Mouse (Mus musculus): ENCODE data around the gene Celf1.

Celf1 gene

GRCm38 (mm10) chr2:90939750-90940149 lies 432 bp upstream of the Celf1 start:
- DNase-seq (ENCODE audit: extremely low spot score, low spot score), result no peak

GRCm38 (mm10) chr2:90941744-90942143 lies 1.6 kb downstream of the Celf1 start:
- no peak for DNase-seq (ENCODE audit: extremely low spot score, low spot score)

- DNase-seq (ENCODE audit: extremely low spot score, low spot score), result no peak
Measured at GRCm38 (mm10) chr2:90950149-90950548, 10.0 kb downstream of the Celf1 start.

- DNase-seq (ENCODE audit: extremely low spot score, low spot score), result no peak
Measured at GRCm38 (mm10) chr2:90950582-90951194, 10.5 kb downstream of the Celf1 start.

GRCm38 (mm10) chr2:90953461-90953860 lies 13.3 kb downstream of the Celf1 start:
- DNase-seq (ENCODE audit: extremely low spot score, low spot score), result no peak

- no peak for DNase-seq (ENCODE audit: extremely low spot score, low spot score)
Measured at GRCm38 (mm10) chr2:90956053-90956452, 15.9 kb downstream of the Celf1 start.

- no peak for DNase-seq (ENCODE audit: extremely low spot score, low spot score)
Measured at GRCm38 (mm10) chr2:90958856-90959255, 18.7 kb downstream of the Celf1 start.

GRCm38 (mm10) chr2:90960012-90960411 lies 19.8 kb downstream of the Celf1 start:
- DNase-seq (ENCODE audit: extremely low spot score, low spot score), result no peak

- no peak for DNase-seq (ENCODE audit: extremely low spot score, low spot score)
Measured at GRCm38 (mm10) chr2:90963304-90963703, 23.1 kb downstream of the Celf1 start.

GRCm38 (mm10) chr2:90964811-90965465 lies 24.8 kb downstream of the Celf1 start:
- no peak for DNase-seq (ENCODE audit: extremely low spot score, low spot score)

GRCm38 (mm10) chr2:90965466-90966080 lies 25.4 kb downstream of the Celf1 start:
- no peak for DNase-seq (ENCODE audit: extremely low spot score, low spot score)

GRCm38 (mm10) chr2:90970606-90971005 lies 30.4 kb downstream of the Celf1 start:
- DNase-seq (ENCODE audit: extremely low spot score, low spot score), result no peak

GRCm38 (mm10) chr2:90974101-90974500 lies 33.9 kb downstream of the Celf1 start:
- DNase-seq (ENCODE audit: extremely low spot score, low spot score), result no peak

- DNase-seq (ENCODE audit: extremely low spot score, low spot score), result no peak
Measured at GRCm38 (mm10) chr2:90975181-90975835, 35.1 kb downstream of the Celf1 start.

GRCm38 (mm10) chr2:90976590-90976989 lies 36.4 kb downstream of the Celf1 start:
- DNase-seq (ENCODE audit: extremely low spot score, low spot score), result no peak

- no peak for DNase-seq (ENCODE audit: extremely low spot score, low spot score)
Measured at GRCm38 (mm10) chr2:90977291-90977690, 37.1 kb downstream of the Celf1 start.

GRCm38 (mm10) chr2:90986055-90986454 lies 45.9 kb downstream of the Celf1 start:
- DNase-seq (ENCODE audit: extremely low spot score, low spot score), result no peak

GRCm38 (mm10) chr2:91008536-91008935 lies 68.4 kb downstream of the Celf1 start:
- DNase-seq (ENCODE audit: extremely low spot score, low spot score), result no peak

- no peak for DNase-seq (ENCODE audit: extremely low spot score, low spot score)
Measured at GRCm38 (mm10) chr2:91013881-91014280, 73.7 kb downstream of the Celf1 start.

GRCm38 (mm10) chr2:91015386-91015785 lies 75.2 kb downstream of the Celf1 start:
- DNase-seq (ENCODE audit: extremely low spot score, low spot score), result no peak

GRCm38 (mm10) chr2:91018061-91018788 lies 78.0 kb downstream of the Celf1 start:
- DNase-seq (ENCODE audit: extremely low spot score, low spot score), result no peak

- no peak for DNase-seq (ENCODE audit: extremely low spot score, low spot score)
Measured at GRCm38 (mm10) chr2:91019911-91020310, 79.7 kb downstream of the Celf1 start.

Measured in neural tube, embryonic 10.5 days (tissue).